Mouse (Mus musculus): ENCODE data around the gene Nod1. TPM values are rescaled to one million over a fixed set of nuclear protein-coding genes. Genes with fewer than 3 reads are reported as not detected.

Gene Nod1
- total RNA-seq, 2 experiments from 2014 or later, result 17.5 to 20.6 TPM

- DNase-seq, result peak; percentile 21 to 44
- intact Hi-C loops (cut with DNase I), result no loop called here
These were observed 66.1 kb downstream of the Nod1 start for GRCm38 (mm10) chr6:54906053-54907040.

GRCm38 (mm10) chr6:54902547-54902946 is 69.9 kb downstream of the Nod1 start:
- intact Hi-C loops (cut with DNase I), result no loop called here
- DNase-seq, result no peak

GRCm38 (mm10) chr6:54900256-54900655 is 72.2 kb downstream of the Nod1 start:
- intact Hi-C loops (cut with DNase I), result no loop called here
- no peak for DNase-seq

GRCm38 (mm10) chr6:54891384-54891783 is 81.0 kb downstream of the Nod1 start:
- intact Hi-C loops (cut with DNase I), result no loop called here
- no peak for DNase-seq

GRCm38 (mm10) chr6:54890221-54890620 is 82.2 kb downstream of the Nod1 start:
- DNase-seq, result no peak
- intact Hi-C loops (cut with DNase I), result no loop called here

- DNase-seq, result no peak
- intact Hi-C loops (cut with DNase I), result loop anchor here (5.0 kb wide), 1 partner anchor 69 kb away; the partner anchor contains the start of gene Znrf2
These were observed 86.2 kb downstream of the Nod1 start for GRCm38 (mm10) chr6:54886195-54886594.

- intact Hi-C loops (cut with DNase I), result no loop called here
- no peak for DNase-seq
These were observed 89.0 kb downstream of the Nod1 start for GRCm38 (mm10) chr6:54883424-54883823.

GRCm38 (mm10) chr6:54880086-54880485 is 92.3 kb downstream of the Nod1 start:
- intact Hi-C loops (cut with DNase I), result no loop called here
- no peak for DNase-seq

GRCm38 (mm10) chr6:54878546-54878945 is 93.9 kb downstream of the Nod1 start:
- no peak for DNase-seq
- intact Hi-C loops (cut with DNase I), result no loop called here

- no peak for DNase-seq
- intact Hi-C loops (cut with DNase I), result no loop called here
These were observed 94.8 kb downstream of the Nod1 start for GRCm38 (mm10) chr6:54877651-54878050.

- intact Hi-C loops (cut with DNase I), result no loop called here
- DNase-seq, result peak in 1 of 2 experiments; percentile 10
These were observed 95.6 kb downstream of the Nod1 start for GRCm38 (mm10) chr6:54876782-54877181.

Other genes starting within 250 kb of the Nod1 start
- 10 to 100 TPM; 17.3 to 18.4 TPM for gene Znrf2, start 155.7 kb downstream of the Nod1 start, total RNA-seq (2021)
- 10 to 100 TPM; 15.0 to 17.8 TPM for gene Ggct, start 20.3 kb upstream of the Nod1 start, total RNA-seq (2021)
- 10 to 100 TPM; 59.1 to 60.5 TPM for gene Gars, start 65.4 kb upstream of the Nod1 start, total RNA-seq (2021)
- 10 to 100 TPM; 12.9 to 16.9 TPM for gene Crhr2, start 160.4 kb upstream of the Nod1 start, total RNA-seq (2021)
- 1 to 10 TPM in 1 of 2 experiments, under 1 TPM in 1; 0.68 to 4.2 TPM for gene Inmt, start 202.4 kb upstream of the Nod1 start, total RNA-seq (2021)
- 1 to 10 TPM; 3.7 to 4.9 TPM for gene Mindy4, start 230.8 kb upstream of the Nod1 start, total RNA-seq (2021)